Mouse (Mus musculus) intestine, embryonic 15.5 days (tissue): ENCODE measurements around the gene Krt90. TPM values are rescaled to one million over a fixed set of nuclear protein-coding genes. Genes with fewer than 3 reads are reported as not detected.
A peak's percentile ranks its signal among the peaks of the same experiment; 100 is the strongest.
"Not testable (repeated sequence)": the region's sequence is repeated elsewhere in the genome, so short reads cannot be mapped to it uniquely, and the experiment has no call there.

Source experiments
- ATAC-seq: fragments of 200-750 bp; cut with Nextera tagmentation; 2 replicates; pipeline ENCODE4 v1.8.0; 2017; ENCODE audit warnings: moderate TSS enrichment, moderate library complexity
- H3K27ac ChIP-seq: fragments of 300-500 bp; sonication (generic); 2 replicates; pipeline ENCODE4 v1.5.1; 2015; ENCODE audit warnings: mild to moderate bottlenecking, inconsistent platforms
- H3K27me3 ChIP-seq: fragments of 300-500 bp; sonication (generic); replicated peaks from 2 replicates; pipeline ENCODE4 v1.6.1; 2015; ENCODE audit warnings: inconsistent platforms
- H3K36me3 ChIP-seq: fragments of 300-500 bp; sonication (generic); 2 replicates; pipeline ENCODE4 v1.6.1; 2015; ENCODE audit warnings: inconsistent platforms
- H3K4me1 ChIP-seq: fragments of 300-500 bp; sonication (generic); replicated peaks from 2 replicates; pipeline ENCODE4 v1.6.1; 2015; ENCODE audit warnings: inconsistent platforms
- H3K4me2 ChIP-seq: fragments of 300-500 bp; sonication (generic); replicated peaks from 2 replicates; pipeline ENCODE4 v1.6.1; 2015; ENCODE audit warnings: mild to moderate bottlenecking, inconsistent platforms
- H3K4me3 ChIP-seq: fragments of 300-500 bp; sonication (generic); replicated peaks from 2 replicates; pipeline ENCODE4 v1.5.1; 2015; ENCODE audit warnings: inconsistent platforms
- H3K9ac ChIP-seq: fragments of 300-500 bp; sonication (generic); 2 replicates; pipeline ENCODE4 v1.6.1; 2015; ENCODE audit warnings: inconsistent platforms
- H3K9me3 ChIP-seq: fragments of 300-500 bp; sonication (generic); 2 replicates; pipeline ENCODE4 v1.6.1; 2016; ENCODE audit warnings: inconsistent platforms
- WGBS: fragments of 180-500 bp; shearing (Covaris S2); methylation state at CpG from one replicate; pipeline ENCODE4 v1.1.7; 2015; 5-methylcytosine and 5-hydroxymethylcytosine counted together
- polyA plus RNA-seq: library from polyadenylated mRNA; unstranded; fragments of >200 nt; fragmentation: Nextera tagmentation; extraction: Ambion mirVana; gene quantifications from 2 replicates; pipeline ENCODE4 v1.2.1, GENCODE M21; 2015

Krt90 gene
- polyA plus RNA-seq, 1 experiment from 2014 or later = 0.09 TPM

- peaks cover 12% of the 10 kb centered on the region for H3K4me1 ChIP-seq
- no peaks in the 10 kb centered on the region for H3K36me3 ChIP-seq
- no peak within 1 kb of the TSS for H3K9ac ChIP-seq
- no peak within 1 kb of the TSS for H3K4me3 ChIP-seq
- no peak within 1 kb of the TSS for H3K4me2 ChIP-seq
- H3K27me3 ChIP-seq = peaks cover 8% of the 10 kb centered on the region; the same call in 1 of the 2 replicates
- no peak for ATAC-seq
- WGBS = 81% methylated on average over 7 of the region's 7 CpGs
- H3K9me3 ChIP-seq = no peaks in the 10 kb centered on the region
- no peak within 1 kb of the TSS for H3K27ac ChIP-seq
These were observed 12.2 kb downstream of the Krt90 start, which contains the start of gene Krt82 for GRCm38 (mm10) chr15:101550567-101550966. TSS of gene Krt82 (minus strand) at chr15:101550667.

- no peak overlapping the region for H3K27ac ChIP-seq
- no peaks in the 10 kb centered on the region for H3K9me3 ChIP-seq
- H3K4me2 ChIP-seq = no peak overlapping the region
- H3K9ac ChIP-seq = no peak overlapping the region
- no peak overlapping the region for H3K4me3 ChIP-seq
- WGBS = 62% methylated on average over 3 of the region's 3 CpGs
- no peaks in the 10 kb centered on the region for H3K4me1 ChIP-seq
- no peak for ATAC-seq
- no peaks in the 10 kb centered on the region for H3K36me3 ChIP-seq
- no peaks in the 10 kb centered on the region for H3K27me3 ChIP-seq
These were observed 18.3 kb downstream of the Krt90 start for GRCm38 (mm10) chr15:101544478-101544877.

- no peak overlapping the region for H3K27ac ChIP-seq
- no peaks in the 10 kb centered on the region for H3K27me3 ChIP-seq
- H3K4me3 ChIP-seq = no peak overlapping the region
- no peak for ATAC-seq
- H3K36me3 ChIP-seq = no peaks in the 10 kb centered on the region
- H3K4me2 ChIP-seq = no peak overlapping the region
- WGBS = 67% methylated on average over 9 of the region's 9 CpGs
- H3K9me3 ChIP-seq = no peaks in the 10 kb centered on the region
- H3K4me1 ChIP-seq = no peaks in the 10 kb centered on the region; the same call in 1 of the 2 replicates
- H3K9ac ChIP-seq = no peak overlapping the region
These were observed 20.2 kb downstream of the Krt90 start for GRCm38 (mm10) chr15:101542543-101542942.

- no peak overlapping the region for H3K27ac ChIP-seq
- H3K9ac ChIP-seq = no peak overlapping the region
- WGBS = 53% methylated on average over 4 of the region's 4 CpGs
- no peak overlapping the region for H3K4me3 ChIP-seq
- H3K4me1 ChIP-seq = peaks cover 5% of the 10 kb centered on the region; the same call in 1 of the 2 replicates
- H3K27me3 ChIP-seq = no peaks in the 10 kb centered on the region
- no peaks in the 10 kb centered on the region for H3K36me3 ChIP-seq
- peak; percentile 17; the same call in 1 of the 2 replicates for ATAC-seq
- no peaks in the 10 kb centered on the region for H3K9me3 ChIP-seq
- H3K4me2 ChIP-seq = no peak overlapping the region
These were observed 24.2 kb downstream of the Krt90 start for GRCm38 (mm10) chr15:101538580-101538900.

- Histone ChIP-seq H3K4me3 (no peak overlapping the region), H3K9ac (no peak overlapping the region), H3K9me3 (no peaks in the 10 kb centered on the region), H3K4me2 (no peak overlapping the region), H3K27ac (no peak overlapping the region), H3K27me3 (no peaks in the 10 kb centered on the region), H3K36me3 (no peaks in the 10 kb centered on the region), H3K4me1 (peaks cover 5% of the 10 kb centered on the region; the same call in 1 of the 2 replicates)
- peak; percentile 41; the same call in 1 of the 2 replicates for ATAC-seq
- WGBS = 36% methylated on average over 7 of the region's 7 CpGs
These were observed 24.7 kb downstream of the Krt90 start for GRCm38 (mm10) chr15:101537864-101538579.

GRCm38 (mm10) chr15:101536054-101536850, 26.5 kb downstream of the Krt90 start:
- Histone ChIP-seq H3K27ac (no peak overlapping the region), H3K9me3 (no peaks in the 10 kb centered on the region), H3K4me1 (peaks cover 5% of the 10 kb centered on the region; the same call in 1 of the 2 replicates), H3K9ac (no peak overlapping the region), H3K36me3 (no peaks in the 10 kb centered on the region), H3K4me2 (no peak overlapping the region), H3K27me3 (no peaks in the 10 kb centered on the region), H3K4me3 (no peak overlapping the region)
- no peak for ATAC-seq
- WGBS = 54% methylated on average over 9 of the region's 9 CpGs

- H3K27me3 ChIP-seq = 0 out of 2 replicates have a peak, but pooled peaks cover 2% of the 10 kb centered on the region
- no peak within 1 kb of the TSS for H3K4me3 ChIP-seq
- WGBS = 80% methylated on average over 7 of the region's 7 CpGs
- no peak within 1 kb of the TSS for H3K4me2 ChIP-seq
- no peak within 1 kb of the TSS for H3K9ac ChIP-seq
- no peaks in the 10 kb centered on the region for H3K36me3 ChIP-seq
- H3K9me3 ChIP-seq = no peaks in the 10 kb centered on the region
- peaks cover 5% of the 10 kb centered on the region; the same call in 1 of the 2 replicates for H3K4me1 ChIP-seq
- no peak for ATAC-seq
- no peak within 1 kb of the TSS for H3K27ac ChIP-seq
These were observed 30.0 kb downstream of the Krt90 start, which contains the start of gene Krt84 for GRCm38 (mm10) chr15:101532720-101533119. TSS of gene Krt84 (minus strand) at chr15:101532820.

GRCm38 (mm10) chr15:101522556-101523232, 40.1 kb downstream of the Krt90 start:
- WGBS = 61% methylated on average over 4 of the region's 4 CpGs
- Histone ChIP-seq H3K27ac (0 out of 2 replicates have a peak overlapping the region, but pooled peaks have one; percentile 22), H3K36me3 (no peaks in the 10 kb centered on the region), H3K9ac (no peak overlapping the region), H3K4me1 (no peaks in the 10 kb centered on the region), H3K4me3 (no peak overlapping the region), H3K27me3 (0 out of 2 replicates have a peak, but pooled peaks cover 2% of the 10 kb centered on the region), H3K9me3 (no peaks in the 10 kb centered on the region), H3K4me2 (no peak overlapping the region)
- peak; percentile 88 for ATAC-seq

- Histone ChIP-seq H3K9ac (no peak overlapping the region), H3K27ac (no peak overlapping the region), H3K4me3 (no peak overlapping the region), H3K9me3 (no peaks in the 10 kb centered on the region), H3K4me2 (no peak overlapping the region), H3K27me3 (no peaks in the 10 kb centered on the region), H3K36me3 (no peaks in the 10 kb centered on the region), H3K4me1 (no peaks in the 10 kb centered on the region)
- no peak for ATAC-seq
- WGBS = 19% methylated on average over 2 of the region's 2 CpGs
These were observed 43.0 kb downstream of the Krt90 start for GRCm38 (mm10) chr15:101519792-101520191.

GRCm38 (mm10) chr15:101517161-101517560, 45.6 kb downstream of the Krt90 start, which contains the start of gene Gm49425:
TSS of gene Gm49425 (minus strand) at chr15:101517261.
- not testable (repeated sequence) for H3K4me3 ChIP-seq, H3K27ac ChIP-seq, H3K4me2 ChIP-seq, H3K27me3 ChIP-seq, ATAC-seq, H3K36me3 ChIP-seq, H3K9ac ChIP-seq, H3K4me1 ChIP-seq, H3K9me3 ChIP-seq
- 65% methylated on average over 2 of the region's 2 CpGs for WGBS

- Histone ChIP-seq H3K36me3 (no peaks in the 10 kb centered on the region), H3K4me2 (no peak overlapping the region), H3K27ac (no peak overlapping the region), H3K9ac (no peak overlapping the region), H3K9me3 (no peaks in the 10 kb centered on the region), H3K27me3 (no peaks in the 10 kb centered on the region), H3K4me3 (no peak overlapping the region), H3K4me1 (no peaks in the 10 kb centered on the region)
- 45% methylated on average over 9 of the region's 9 CpGs for WGBS
- no peak for ATAC-seq
These were observed 54.5 kb downstream of the Krt90 start for GRCm38 (mm10) chr15:101508247-101508646.
